Mouse (Mus musculus) hindbrain, embryonic 14.5 days (tissue): ENCODE data around the gene Zc2hc1c. TPM values are rescaled to one million over a fixed set of nuclear protein-coding genes. Genes with fewer than 3 reads are reported as not detected.

ENCODE experiments used
- ATAC-seq: fragments of 200-750 bp; cut with Nextera tagmentation; 2 replicates; pipeline ENCODE4 v1.8.0; 2017; ENCODE audit warnings: moderate number of reproducible peaks, mild to moderate bottlenecking, moderate TSS enrichment, moderate library complexity; ENCODE audit not compliant: low FRiP score
- DNase-seq: peaks from one replicate; pipeline ENCODE4 v3.0.0-alpha.2; 2015; ENCODE audit warnings: low spot score
- H3K27ac ChIP-seq: fragments of 300-500 bp; sonication (generic); 2 replicates; pipeline ENCODE4 v1.5.1; 2014; ENCODE audit warnings: mild to moderate bottlenecking, moderate library complexity
- H3K27me3 ChIP-seq: fragments of 300-500 bp; sonication (generic); 2 replicates; pipeline ENCODE4 v1.6.1; 2014; ENCODE audit warnings: mild to moderate bottlenecking, low read length, mixed read lengths; ENCODE audit not compliant: control insufficient read depth, insufficient read depth
- H3K36me3 ChIP-seq: fragments of 300-500 bp; sonication (generic); replicated peaks from 2 replicates; pipeline ENCODE4 v1.6.1; 2014; ENCODE audit not compliant: control insufficient read depth, insufficient read depth
- H3K4me1 ChIP-seq: fragments of 300-500 bp; sonication (generic); replicated peaks from 2 replicates; pipeline ENCODE4 v1.6.1; 2014; ENCODE audit warnings: antibody characterized with exemption, low read length, mixed read lengths; ENCODE audit not compliant: control insufficient read depth, insufficient read depth
- H3K4me2 ChIP-seq: fragments of 300-500 bp; sonication (generic); replicated peaks from 2 replicates; pipeline ENCODE4 v1.6.1; 2014; ENCODE audit warnings: mild to moderate bottlenecking, moderate library complexity
- H3K4me3 ChIP-seq: fragments of 300-500 bp; sonication (generic); replicated peaks from 2 replicates; pipeline ENCODE4 v1.5.1; 2014; ENCODE audit warnings: mild to moderate bottlenecking, low read length
- H3K9ac ChIP-seq: fragments of 300-500 bp; sonication (generic); 2 replicates; pipeline ENCODE4 v1.6.1; 2014
- H3K9me3 ChIP-seq: fragments of 300-500 bp; sonication (generic); 2 replicates; pipeline ENCODE4 v1.6.1; 2016; ENCODE audit warnings: low read length; ENCODE audit not compliant: control insufficient read depth
- WGBS: fragments of 180-500 bp; shearing (Covaris S2); extraction: QIAGEN DNeasy Blood & Tissue Kit; methylation state at CpG from one replicate; pipeline ENCODE4 v1.1.7; 2014; 5-methylcytosine and 5-hydroxymethylcytosine counted together
- polyA plus RNA-seq: library from polyadenylated mRNA; unstranded; fragments of >200 nt; fragmentation: Nextera tagmentation; extraction: Ambion mirVana; gene quantifications from 2 replicates; pipeline ENCODE4 v1.2.1, GENCODE M21; 2014

Zc2hc1c gene
- 1.9 and 2.0 TPM in 2 replicates for polyA plus RNA-seq

GRCm38 (mm10) chr12:85288486-85289156 lies at the start of gene Zc2hc1c:
Zc2hc1c (plus strand) TSS chr12:85288591.
- Histone ChIP-seq H3K36me3 (no peaks in the 10 kb centered on the region), H3K4me1 (peaks cover 5% of the 10 kb centered on the region), H3K9me3 (no peaks in the 10 kb centered on the region), H3K27me3 (no peaks in the 10 kb centered on the region), H3K4me2 (peak within 1 kb of the TSS; percentile 87), H3K9ac (peak within 1 kb of the TSS; percentile 56), H3K4me3 (peak within 1 kb of the TSS; percentile 44), H3K27ac (no peak within 1 kb of the TSS)
- 3% methylated on average over 31 of the region's 31 CpGs for whole genome bisulfite sequencing
- peak; percentile 82 for DNase-seq
- peak; percentile 86 for ATAC-seq

GRCm38 (mm10) chr12:85252083-85252482 lies 36.3 kb upstream of the Zc2hc1c start:
- no peak overlapping the region for H3K4me3 ChIP-seq
- H3K9me3 ChIP-seq, result 0 out of 2 replicates have a peak, but pooled peaks cover 8% of the 10 kb centered on the region
- no peaks in the 10 kb centered on the region for H3K4me1 ChIP-seq
- no peaks in the 10 kb centered on the region for H3K27me3 ChIP-seq
- DNase-seq (no peak), ATAC-seq (no peak)
- WGBS, result 89% methylated on average over 3 of the region's 3 CpGs
- H3K36me3 ChIP-seq, result peaks cover 16% of the 10 kb centered on the region
- H3K27ac ChIP-seq, result no peak overlapping the region
- H3K9ac ChIP-seq, result no peak overlapping the region
- H3K4me2 ChIP-seq, result no peak overlapping the region

DNA sequence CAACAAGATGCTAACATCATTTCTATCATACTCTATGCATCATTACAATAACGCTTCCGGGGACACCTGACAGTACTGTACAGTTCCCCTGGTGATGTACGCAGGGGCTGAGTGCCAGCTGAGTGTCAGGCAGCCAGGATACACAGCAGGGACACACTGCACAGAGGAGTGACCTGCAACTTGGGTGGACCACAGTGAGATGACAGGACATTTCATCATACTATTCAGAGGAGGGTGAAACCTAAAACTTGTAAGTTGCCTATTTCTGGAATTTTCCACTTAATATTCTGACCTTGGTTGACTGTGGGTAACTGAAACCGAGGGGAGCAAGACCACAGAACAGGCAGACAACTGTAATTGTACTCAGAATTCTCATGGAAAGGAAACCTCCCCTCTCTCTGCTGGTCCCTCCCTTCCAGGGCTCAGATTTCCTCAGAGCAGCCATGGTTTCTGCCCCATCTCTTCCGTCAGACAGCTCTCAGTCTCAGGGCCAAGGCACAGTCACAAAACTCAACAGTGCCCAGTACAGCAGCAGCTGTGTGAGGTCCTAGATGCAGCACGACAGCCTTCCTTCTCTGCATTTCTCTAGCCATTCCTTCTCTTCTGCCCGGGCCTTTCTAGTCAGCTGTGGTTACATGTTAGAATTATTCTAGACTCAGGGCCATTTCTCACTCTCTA lies 32.2 kb upstream of the Zc2hc1c start:
- no peak for DNase-seq
- H3K4me1 ChIP-seq, result no peaks in the 10 kb centered on the region
- no peak overlapping the region for H3K4me3 ChIP-seq
- no peak overlapping the region for H3K9ac ChIP-seq
- no peaks in the 10 kb centered on the region for H3K9me3 ChIP-seq
- ATAC-seq, result no peak
- WGBS, result 73% methylated on average over 7 of the region's 7 CpGs
- H3K27me3 ChIP-seq, result no peaks in the 10 kb centered on the region
- peaks cover 25% of the 10 kb centered on the region for H3K36me3 ChIP-seq
- H3K4me2 ChIP-seq, result no peak overlapping the region
- no peak overlapping the region for H3K27ac ChIP-seq

DNA sequence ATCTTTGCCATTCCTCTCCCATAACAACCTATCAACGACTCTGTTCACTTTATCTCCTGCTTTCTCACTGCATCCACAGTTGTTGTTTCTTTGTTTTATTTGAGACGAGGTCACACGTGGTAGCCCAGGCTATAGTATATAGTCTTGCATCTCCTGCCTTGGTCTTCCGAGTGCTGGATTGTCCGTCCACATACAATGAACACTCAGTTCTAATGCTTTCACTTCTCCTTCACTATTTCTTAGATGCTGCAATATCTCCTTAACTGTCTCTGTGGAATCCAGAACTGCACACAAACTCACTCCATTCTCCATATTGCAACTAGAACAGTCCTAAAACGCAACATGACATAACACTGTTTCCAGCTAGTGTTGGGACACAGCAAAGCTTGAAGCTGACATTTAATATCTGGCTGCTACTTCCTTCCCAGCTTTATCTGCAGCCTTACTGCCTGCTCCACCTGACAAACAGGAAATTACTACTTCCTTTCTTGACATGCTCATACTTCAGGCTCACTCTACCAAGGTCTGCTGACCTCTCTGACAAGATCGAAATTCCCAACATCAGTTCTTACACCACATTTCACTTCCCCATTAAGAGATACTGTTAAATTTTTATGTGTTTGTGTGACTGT lies 31.3 kb upstream of the Zc2hc1c start:
- Histone ChIP-seq H3K27me3 (no peaks in the 10 kb centered on the region), H3K27ac (no peak overlapping the region), H3K36me3 (peaks cover 25% of the 10 kb centered on the region), H3K4me1 (no peaks in the 10 kb centered on the region), H3K4me3 (no peak overlapping the region), H3K9ac (no peak overlapping the region), H3K9me3 (no peaks in the 10 kb centered on the region), H3K4me2 (no peak overlapping the region)
- DNase-seq (no peak), ATAC-seq (no peak)
- 87% methylated on average over 7 of the region's 7 CpGs for WGBS

GRCm38 (mm10) chr12:85262489-85262888 lies 25.9 kb upstream of the Zc2hc1c start:
- H3K36me3 ChIP-seq, result peaks cover 21% of the 10 kb centered on the region
- 47% methylated on average over 10 of the region's 10 CpGs for WGBS
- no peak overlapping the region for H3K27ac ChIP-seq
- H3K27me3 ChIP-seq, result no peaks in the 10 kb centered on the region
- H3K4me1 ChIP-seq, result no peaks in the 10 kb centered on the region
- H3K4me3 ChIP-seq, result no peak overlapping the region
- H3K9me3 ChIP-seq, result no peaks in the 10 kb centered on the region
- no peak overlapping the region for H3K4me2 ChIP-seq
- DNase-seq, result peak; percentile 36
- ATAC-seq, result no peak
- no peak overlapping the region; the same call in 1 of the 2 replicates for H3K9ac ChIP-seq

GRCm38 (mm10) chr12:85263190-85263589 lies 25.2 kb upstream of the Zc2hc1c start:
- Histone ChIP-seq H3K4me1 (no peaks in the 10 kb centered on the region), H3K27ac (no peak overlapping the region), H3K9ac (no peak overlapping the region), H3K36me3 (peaks cover 20% of the 10 kb centered on the region), H3K4me2 (no peak overlapping the region), H3K27me3 (no peaks in the 10 kb centered on the region), H3K4me3 (no peak overlapping the region), H3K9me3 (no peaks in the 10 kb centered on the region)
- 85% methylated on average over 5 of the region's 5 CpGs for WGBS
- no peak for ATAC-seq
- DNase-seq, result no peak

GRCm38 (mm10) chr12:85264531-85264930 lies 23.9 kb upstream of the Zc2hc1c start:
- WGBS, result 79% methylated on average over 8 of the region's 8 CpGs
- ATAC-seq, result no peak
- no peak overlapping the region for H3K4me3 ChIP-seq
- no peak overlapping the region for H3K9ac ChIP-seq
- H3K9me3 ChIP-seq, result no peaks in the 10 kb centered on the region
- H3K36me3 ChIP-seq, result peaks cover 8% of the 10 kb centered on the region; the same call in 1 of the 2 replicates
- DNase-seq, result no peak
- H3K4me2 ChIP-seq, result no peak overlapping the region
- no peaks in the 10 kb centered on the region for H3K4me1 ChIP-seq
- no peak overlapping the region for H3K27ac ChIP-seq
- H3K27me3 ChIP-seq, result no peaks in the 10 kb centered on the region

DNA sequence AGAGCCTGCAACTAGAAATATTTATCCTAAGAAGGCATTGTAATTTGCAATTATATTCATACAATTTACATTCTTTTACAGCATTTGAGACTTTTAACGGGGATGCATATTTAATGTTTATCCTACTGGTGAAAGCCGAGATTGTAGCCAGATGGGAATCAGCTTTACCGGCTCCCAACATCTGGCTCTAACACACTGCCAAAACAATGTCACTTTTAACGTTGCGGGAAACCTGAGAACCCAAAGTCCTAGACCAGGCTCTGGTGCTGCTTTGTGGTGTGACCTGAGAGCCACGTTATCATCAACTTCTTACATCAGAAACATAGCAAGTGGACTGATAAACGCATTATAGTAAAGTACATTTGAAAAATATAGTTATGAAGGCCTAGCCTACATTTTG lies 23.5 kb upstream of the Zc2hc1c start:
- H3K4me1 ChIP-seq, result 0 out of 2 replicates have a peak, but pooled peaks cover 3% of the 10 kb centered on the region
- no peak overlapping the region for H3K27ac ChIP-seq
- H3K4me2 ChIP-seq, result no peak overlapping the region
- no peak overlapping the region for H3K9ac ChIP-seq
- H3K27me3 ChIP-seq, result no peaks in the 10 kb centered on the region
- peaks cover 8% of the 10 kb centered on the region; the same call in 1 of the 2 replicates for H3K36me3 ChIP-seq
- DNase-seq, result peak; percentile 30
- no peak overlapping the region for H3K4me3 ChIP-seq
- no peaks in the 10 kb centered on the region for H3K9me3 ChIP-seq
- no peak for ATAC-seq
- 72% methylated on average over 7 of the region's 7 CpGs for WGBS

DNA sequence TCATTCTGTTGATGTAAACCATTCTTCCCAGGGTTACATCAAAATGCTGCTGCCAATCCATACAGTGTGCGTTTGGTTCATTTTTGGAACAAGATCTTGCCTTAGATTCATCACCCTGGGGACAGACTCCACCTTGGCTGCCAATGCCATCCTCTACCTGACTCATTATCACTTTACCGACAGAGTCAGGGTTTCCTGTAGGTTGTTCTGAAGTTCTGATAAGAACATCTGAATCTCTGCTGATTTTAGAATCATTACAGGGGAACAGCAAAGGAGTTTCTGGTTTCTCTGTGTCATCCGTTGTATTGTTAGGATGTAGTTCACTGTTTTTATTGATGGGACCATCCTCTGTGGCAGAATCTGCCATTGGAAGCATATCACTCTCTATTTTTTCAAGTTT lies 22.1 kb upstream of the Zc2hc1c start:
- H3K27ac ChIP-seq, result no peak overlapping the region
- H3K9ac ChIP-seq, result no peak overlapping the region
- 94% methylated on average over 3 of the region's 3 CpGs for WGBS
- DNase-seq (no peak), ATAC-seq (no peak)
- H3K9me3 ChIP-seq, result no peaks in the 10 kb centered on the region
- H3K4me1 ChIP-seq, result 0 out of 2 replicates have a peak, but pooled peaks cover 4% of the 10 kb centered on the region
- no peaks in the 10 kb centered on the region; the same call in 1 of the 2 replicates for H3K36me3 ChIP-seq
- no peaks in the 10 kb centered on the region for H3K27me3 ChIP-seq
- no peak overlapping the region for H3K4me2 ChIP-seq
- H3K4me3 ChIP-seq, result no peak overlapping the region
